Mouse (Mus musculus) cortical plate, adult 2 months (tissue): ENCODE results near the gene Mesd.

Experiments used
- CTCF ChIP-seq: fragments of 200-500 bp; IDR thresholded peaks from 2 replicates; pipeline ENCODE4 v1.5.1; 2011; ENCODE audit warnings: mild to moderate bottlenecking, control low read depth, low read length; ENCODE audit not compliant: insufficient read depth; ENCODE audit errors: extremely low read depth
- POLR2A ChIP-seq: fragments of 200-500 bp; IDR thresholded peaks from 2 replicates; pipeline ENCODE4 v1.6.1; 2011; ENCODE audit warnings: mild to moderate bottlenecking, low read length, control low read depth; ENCODE audit not compliant: insufficient read depth; ENCODE audit errors: extremely low read depth

DNA sequence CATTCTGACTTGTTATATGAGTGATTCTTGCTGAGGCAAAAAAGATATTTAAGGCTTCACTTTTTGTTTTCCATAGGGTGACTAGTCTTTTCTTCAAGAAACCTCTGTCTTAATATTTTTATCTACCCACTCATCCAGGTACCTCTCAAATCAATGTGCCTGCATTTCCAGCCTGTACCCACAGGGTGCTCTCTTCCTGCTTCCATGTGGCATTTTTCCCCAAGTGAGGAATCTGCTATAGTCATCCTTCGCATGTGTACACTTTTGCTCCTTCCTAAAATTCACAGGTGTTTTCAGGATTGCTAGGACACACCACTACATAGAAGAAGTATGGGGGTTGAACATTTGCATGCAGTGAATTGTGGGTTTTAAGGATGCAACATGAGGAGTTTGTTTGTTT is 10.1 kb downstream of the Mesd start:
- TF ChIP-seq CTCF (no peak), POLR2A (no peak)
